Mouse (Mus musculus) NIH3T3 (cell line): ENCODE data around the gene Lrrfip2.

Source experiments
- DNase-seq: peaks from one replicate; pipeline ENCODE4 v3.0.0-alpha.2; 2012; ENCODE audit warnings: low read depth

The Lrrfip2 gene

DNA sequence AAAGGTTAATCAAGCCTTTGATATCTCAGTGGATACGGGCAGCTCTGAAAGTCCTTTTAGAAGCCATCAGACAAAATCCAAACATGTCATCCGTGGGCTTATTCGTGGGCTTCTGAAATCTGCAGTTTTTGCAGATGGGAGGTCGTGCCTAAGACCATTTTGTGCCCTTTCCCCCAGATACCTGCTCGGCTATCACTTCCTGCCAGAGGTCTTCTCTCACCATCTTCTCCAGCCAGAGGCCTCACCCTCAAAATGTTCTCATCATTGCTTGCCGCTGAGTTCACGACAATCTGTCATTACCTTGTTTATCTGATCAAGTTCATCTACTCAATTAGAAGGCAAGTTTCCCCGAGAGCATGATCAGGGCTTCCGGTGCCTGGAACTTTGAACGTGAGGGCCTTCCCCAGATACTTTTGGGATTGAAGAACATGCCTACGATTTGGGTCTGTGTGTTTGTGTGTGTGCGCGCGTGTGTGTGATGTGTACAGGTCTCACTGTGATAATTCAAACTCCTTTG lies at the start of gene Lrrfip2:
Lrrfip2 (plus strand) TSS at position 467 of the 517 bp plus-strand sequence.
- DNase-seq, result no peak

DNA sequence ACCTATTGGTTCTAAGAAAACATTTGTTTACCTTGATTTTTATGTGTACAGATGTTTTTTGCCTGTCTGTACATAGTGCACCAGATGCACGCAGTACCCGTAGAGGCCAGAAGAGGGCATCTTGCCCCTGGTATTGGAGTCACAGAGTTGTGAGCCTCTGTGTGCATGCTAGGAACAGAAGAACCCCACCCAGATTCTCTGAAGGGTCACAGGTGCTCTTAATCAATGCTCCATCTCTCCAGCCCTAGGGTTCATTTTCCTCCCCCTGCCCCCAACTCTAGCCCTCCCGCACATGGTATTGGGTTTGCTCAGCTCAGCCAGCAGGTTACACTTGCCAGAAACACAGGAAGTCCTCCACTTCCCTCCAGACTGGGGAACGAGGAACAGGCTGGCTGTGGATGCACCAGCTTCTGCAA lies 46.8 kb upstream of the Lrrfip2 start:
- DNase-seq, result peak; percentile 43

DNA sequence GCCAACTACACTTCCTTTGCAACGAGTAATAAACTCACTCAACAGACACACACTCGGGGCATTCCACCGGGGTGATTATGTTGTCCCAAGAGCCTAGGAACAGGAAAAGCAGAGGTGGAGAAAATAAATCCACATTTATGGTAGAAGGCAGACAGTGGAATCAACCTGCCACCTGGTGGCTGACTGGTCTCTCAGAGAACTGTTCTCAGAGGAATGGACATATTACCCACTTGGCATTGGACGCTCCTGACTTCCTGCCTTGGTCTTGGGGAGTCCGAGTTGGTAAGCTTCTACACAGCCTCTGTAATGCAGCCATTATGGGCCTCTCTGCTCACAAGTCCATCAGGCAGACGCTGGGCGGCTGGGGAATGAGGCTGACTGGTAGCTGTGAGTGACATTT lies 45.2 kb upstream of the Lrrfip2 start:
- DNase-seq, result peak; percentile 50

DNA sequence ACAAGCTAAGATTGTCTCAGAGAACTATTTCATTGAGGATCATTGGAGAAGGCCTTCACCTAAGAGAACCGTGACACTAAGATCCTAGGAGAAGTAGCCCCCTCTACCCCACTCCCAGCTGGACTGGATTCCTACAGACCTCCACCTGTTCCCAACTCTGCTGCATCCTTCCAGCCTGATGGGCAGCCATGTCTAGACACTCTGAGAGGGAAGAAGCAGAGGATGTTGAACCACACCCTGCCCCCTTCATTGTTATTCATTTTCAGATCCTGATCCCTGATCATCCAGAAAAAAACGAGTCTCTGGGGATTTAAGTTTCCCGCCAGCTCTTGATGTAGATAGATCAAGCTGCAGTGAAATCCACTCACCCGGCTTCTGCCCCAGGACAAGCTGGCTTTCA lies 44.4 kb upstream of the Lrrfip2 start:
- no peak for DNase-seq

DNA sequence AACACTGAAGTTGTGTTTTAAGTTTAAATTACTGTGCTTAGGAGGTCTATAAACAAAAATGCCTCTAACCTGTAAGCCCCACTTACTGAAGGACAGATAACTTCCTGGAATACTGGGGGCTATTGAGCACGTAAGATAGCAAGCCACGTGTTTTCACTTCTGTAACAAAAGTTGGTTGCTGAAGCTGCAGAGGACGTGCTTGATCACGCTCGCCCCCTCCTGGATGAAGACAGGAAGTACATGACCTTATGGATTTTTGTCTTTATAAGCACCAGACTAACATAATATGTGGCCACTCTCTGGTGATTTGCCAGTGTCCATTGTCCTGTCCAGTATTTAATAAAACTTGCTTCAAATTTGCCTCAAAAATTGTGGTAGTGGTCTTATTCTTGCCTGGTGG lies 39.6 kb upstream of the Lrrfip2 start:
- peak; percentile 30 for DNase-seq

DNA sequence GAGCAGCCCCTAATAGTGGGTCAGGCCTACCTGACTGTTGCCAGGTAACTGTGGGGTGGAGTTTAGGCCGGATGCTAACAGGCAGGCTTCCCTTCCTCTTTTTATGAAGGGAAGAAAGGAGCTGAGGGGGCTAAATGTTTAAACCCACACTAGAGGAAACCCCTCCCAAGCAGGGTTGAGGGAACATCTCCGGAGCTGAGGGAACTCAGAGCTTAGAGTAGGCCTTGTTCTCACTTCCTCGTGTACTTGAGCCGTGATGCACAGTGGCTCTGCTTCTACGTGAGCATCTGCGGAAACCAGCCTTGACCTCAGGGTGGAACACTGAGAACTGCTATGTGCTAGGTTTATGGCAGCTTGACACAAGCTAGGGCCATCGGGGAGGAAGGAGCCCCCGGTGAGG lies 36.6 kb upstream of the Lrrfip2 start:
- DNase-seq, result no peak

DNA sequence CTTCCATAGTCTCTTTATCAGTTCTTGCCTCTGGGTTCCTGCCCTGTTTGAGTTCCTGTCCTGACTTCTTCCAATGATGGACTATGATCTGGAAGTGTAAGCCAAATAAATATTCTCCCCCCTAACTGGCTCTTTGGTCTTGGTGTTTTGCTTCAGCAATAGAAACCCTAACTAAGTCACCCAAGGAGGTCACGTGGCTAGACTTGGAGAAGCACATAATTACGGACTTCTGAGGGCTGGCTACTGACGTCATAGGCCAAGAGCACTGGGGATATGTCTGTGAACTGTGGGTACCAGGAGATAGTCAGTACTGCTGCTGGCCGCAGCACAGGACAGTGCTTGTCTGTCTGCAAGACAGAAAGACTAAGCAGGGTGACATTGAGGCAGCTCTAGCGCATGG lies 35.6 kb upstream of the Lrrfip2 start:
- DNase-seq, result no peak

DNA sequence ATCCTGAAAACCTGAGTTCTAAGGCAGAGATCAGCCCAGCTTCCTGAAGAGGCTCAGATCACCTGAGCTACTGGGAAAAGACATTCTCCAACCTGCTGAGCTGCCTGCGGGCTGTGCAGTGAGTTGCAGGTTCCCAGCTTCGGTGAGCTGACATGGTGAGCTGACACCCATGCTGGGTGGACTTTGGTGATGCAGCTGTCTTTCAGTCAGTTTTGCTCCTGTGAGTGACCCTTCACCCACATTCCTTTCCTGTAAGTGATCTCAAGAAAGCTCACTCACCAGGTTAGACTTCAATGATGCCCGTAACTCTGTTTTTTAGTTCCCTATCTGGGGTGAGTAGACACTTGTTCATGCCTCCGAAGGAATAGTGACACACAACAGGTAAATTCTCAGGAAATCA lies 32.1 kb upstream of the Lrrfip2 start:
- no peak for DNase-seq

DNA sequence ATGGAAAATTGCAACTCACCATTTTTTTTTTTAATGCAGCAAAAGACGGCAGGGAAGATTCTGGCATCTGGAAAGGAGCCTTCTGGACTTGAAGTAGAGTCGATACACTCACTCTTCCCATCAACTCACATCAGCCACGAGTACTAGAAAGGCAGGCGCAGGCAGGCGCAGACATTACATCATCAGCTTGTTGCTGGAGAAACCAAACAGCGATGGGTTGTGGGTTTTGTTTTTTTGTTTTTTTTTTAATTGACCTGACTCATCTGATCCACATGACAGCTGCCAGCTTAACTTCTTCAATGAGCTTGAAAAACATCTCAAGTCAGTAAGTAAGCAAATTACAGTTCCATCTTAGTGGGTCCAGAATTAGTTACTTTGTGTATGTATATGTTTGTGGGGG lies 31.3 kb upstream of the Lrrfip2 start:
- no peak for DNase-seq

DNA sequence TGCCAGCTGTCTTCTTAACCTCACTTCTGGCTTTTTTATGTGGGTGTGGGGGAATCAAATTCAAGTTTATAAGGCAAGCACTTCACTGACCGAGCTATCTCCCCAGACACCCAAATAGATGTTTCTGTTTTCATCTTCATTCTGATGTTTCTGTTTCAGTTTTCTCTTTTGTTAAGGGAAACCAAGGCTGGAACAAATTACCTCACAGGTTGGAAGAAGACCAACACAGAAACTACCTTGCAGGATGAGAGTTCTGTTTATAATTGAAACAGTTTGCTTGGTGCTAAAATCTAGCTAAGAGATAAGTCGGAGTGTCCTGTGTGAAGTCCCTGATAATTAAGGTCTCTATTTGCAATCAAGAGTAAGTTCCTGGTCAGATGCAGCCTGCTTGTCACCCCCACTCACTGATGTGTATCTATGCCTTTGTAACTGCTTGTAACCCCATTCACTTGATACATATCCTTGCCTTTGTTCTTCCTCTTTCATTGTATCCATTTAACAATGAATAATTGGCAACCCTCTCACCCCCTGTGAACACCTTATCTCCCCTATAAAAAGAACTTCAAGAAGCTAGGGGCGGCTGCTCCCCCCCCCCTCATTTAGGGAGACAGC lies 30.3 kb upstream of the Lrrfip2 start:
- no peak for DNase-seq

DNA sequence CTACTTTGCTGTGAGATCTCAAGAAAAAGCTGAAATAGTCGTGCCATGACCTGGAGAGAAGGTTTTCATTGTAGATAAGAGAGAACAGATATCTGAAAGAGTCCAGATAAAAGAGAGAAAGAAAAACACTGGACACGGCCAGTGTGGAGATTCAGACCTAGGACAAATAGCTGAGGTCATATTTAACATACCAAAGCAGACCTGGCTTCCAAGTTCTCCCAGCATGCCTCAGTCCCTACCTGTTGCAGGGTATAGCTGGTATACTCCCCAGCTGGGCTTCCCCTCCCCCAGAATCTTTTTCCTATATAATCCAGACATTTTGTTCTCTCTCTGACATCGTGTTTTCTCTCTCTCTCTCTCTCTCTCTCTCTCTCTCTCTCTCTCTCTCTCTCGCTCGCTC lies 29.4 kb upstream of the Lrrfip2 start:
- no peak for DNase-seq

DNA sequence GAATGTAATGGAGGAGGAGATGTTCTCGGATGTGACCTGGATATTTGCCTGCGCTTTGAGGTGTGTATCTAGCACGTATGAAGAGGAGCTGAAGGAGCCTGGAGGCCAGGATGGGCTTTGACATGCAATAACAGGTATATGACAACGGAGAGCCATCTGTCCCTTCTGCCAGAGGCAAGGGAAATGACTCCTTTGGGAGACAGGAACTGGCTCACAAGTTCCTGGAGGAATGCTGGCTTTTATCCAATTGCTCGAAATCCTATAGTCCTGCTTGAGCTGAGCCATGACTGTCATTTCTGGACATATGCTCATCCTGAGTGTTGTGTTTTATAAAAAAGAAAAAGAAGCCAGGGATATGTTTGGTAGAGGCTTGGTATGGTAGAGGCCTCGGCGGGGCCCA lies 28.5 kb upstream of the Lrrfip2 start:
- DNase-seq, result no peak

DNA sequence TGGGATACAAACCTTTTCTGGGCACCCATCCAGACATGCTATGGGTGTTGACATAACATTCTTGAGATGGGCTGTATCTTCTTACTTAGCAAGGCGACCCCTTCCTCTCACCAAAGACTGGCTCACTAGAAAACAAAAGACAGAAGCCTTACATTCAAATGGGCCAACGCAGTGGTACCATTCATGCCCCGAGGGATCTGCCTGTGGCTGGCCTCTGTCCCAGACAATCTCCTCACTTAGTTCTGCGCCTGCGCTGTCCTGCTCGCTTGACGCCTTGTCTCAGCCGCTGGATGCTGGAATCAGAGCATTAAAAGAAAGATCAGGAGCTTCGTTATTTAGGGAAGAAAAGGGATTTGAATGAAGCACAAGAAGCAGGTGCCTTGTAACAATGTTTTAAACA lies 24.7 kb upstream of the Lrrfip2 start:
- no peak for DNase-seq

DNA sequence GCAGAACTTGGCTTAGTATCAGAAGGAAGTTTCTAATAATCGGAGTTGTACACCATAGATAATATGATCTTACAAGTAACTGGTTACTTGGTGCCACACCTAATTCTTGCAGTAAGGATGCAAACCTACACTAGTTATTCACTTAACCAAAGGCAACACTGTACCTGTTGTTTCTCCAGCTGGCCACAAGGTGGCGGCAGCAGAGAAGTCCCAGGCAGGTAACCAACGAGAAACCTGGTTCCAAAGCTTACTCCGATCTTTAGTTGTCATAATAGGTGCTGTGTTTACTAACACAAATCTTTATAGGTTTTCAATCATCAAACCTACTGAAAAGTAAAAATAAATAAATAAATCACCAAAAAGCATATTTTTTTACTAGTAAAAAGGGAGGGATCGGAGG lies 24.3 kb upstream of the Lrrfip2 start:
- DNase-seq, result peak; percentile 79

DNA sequence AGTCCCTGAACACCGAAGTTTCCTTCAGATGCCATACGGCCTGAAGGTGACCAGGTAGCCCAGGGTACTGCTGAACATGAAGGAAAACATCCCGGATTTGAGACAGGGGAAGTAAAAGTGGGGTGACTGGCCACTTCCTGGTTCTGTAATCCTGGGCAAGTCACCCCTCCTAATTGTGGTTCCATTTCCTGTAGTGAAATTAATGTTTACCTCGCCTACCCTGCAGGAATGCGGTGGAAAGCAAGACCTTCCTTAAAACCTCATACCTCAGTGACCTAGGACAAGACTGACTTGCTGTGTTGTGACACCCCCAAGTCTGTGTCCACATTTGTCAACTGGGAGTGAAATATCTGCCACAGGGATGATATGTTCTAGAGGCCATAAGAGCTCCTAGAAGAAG lies 22.8 kb upstream of the Lrrfip2 start:
- DNase-seq, result no peak

DNA sequence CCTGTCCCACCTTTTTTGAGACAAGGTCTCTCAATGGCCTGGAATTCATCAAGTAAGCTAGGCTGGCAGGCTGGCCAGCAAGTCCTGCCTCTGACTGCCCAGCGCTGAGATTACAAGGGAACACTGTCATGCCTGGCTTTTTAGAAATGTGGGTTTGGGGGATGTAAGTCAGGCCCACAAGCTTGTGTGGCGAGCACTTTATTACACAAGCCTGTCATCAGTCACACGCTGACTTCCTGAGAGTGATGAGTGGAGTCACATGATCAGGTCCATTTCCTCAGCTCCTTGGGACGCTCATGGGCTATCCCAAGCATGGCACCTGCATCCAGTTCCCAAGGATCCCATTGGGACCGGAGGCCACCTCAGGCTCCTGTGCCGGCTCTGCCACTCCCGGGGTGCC lies 21.7 kb upstream of the Lrrfip2 start:
- no peak for DNase-seq

DNA sequence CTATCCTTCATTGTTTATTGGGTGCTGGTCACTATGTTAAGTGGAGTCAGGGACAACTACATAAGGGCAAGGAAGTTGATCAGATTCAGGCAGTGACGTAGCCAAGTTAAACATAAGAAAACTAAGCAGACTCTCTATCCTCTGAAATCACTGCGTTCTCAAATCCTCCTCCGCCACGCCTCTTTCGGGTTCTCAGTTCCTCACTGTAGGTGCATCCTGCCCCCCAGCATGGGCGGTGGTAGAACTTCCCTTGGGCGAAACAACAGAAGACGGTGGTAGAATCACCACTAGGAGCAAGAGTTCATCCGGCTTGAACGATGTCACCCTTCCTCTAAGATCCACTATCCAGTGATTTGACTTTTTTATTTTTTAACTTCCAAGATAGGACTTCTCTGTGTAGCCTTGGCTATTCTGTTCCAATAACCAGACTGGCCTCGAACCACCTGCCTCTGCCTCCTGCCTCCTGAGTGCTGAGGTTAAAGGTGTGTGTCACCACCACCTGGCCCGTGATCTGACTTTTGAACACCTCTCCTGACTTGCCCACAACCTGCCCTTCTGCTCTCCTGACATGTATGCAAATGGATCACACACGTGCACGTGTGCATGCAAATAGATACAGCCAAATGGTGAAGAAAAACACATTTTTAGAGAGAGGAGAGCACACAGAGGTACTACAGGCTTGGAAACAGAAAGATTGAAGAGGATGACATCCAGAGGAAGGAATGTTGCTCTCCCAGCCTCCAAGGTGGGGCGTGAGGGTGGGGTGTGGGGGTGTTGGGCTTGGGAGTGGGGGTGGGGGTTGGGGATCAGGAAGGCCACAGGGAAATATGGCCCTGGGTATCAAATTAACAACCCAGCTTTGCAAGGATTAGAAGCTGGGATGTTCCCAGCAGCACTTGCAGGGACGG lies 20.7 kb upstream of the Lrrfip2 start:
- DNase-seq, result no peak

DNA sequence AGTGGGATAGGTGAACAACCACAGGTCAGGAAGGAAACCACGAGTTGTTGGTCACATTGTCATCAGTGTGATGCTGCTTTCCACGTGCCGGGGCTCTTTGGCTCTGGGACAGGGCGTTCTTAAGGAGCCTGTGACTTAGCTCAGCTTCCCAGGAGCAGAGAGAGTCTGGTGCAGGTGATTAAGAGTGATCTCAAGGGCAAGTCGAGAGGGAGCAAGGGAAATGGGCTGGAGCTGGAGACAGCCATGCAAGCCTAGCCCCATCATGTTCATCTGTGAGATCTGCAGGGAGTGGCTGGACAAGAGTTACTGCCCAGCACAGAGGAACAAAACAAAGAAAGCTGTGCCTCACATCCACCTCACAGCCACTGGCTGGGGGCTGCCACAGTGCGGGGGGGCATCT lies 19.8 kb upstream of the Lrrfip2 start:
- DNase-seq, result no peak

DNA sequence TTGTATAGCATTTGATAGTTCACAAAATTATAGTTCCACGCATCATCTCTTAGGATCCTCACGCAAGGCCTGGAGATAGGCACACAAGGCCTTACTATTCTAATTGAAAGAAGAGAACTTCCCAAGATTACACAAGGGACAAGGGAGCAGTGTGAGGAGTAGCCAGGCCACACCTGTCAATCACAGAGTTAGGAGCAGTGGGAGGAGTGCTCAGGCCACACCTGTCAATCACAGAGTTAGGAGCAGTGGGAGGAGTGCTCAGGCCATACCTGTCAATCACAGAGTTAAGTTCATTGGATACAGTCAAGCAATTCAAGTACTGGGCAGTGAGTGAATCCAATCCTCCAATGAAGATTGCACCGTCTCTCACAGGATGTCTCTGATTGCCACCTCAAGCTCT lies 17.0 kb upstream of the Lrrfip2 start:
- DNase-seq, result no peak

DNA sequence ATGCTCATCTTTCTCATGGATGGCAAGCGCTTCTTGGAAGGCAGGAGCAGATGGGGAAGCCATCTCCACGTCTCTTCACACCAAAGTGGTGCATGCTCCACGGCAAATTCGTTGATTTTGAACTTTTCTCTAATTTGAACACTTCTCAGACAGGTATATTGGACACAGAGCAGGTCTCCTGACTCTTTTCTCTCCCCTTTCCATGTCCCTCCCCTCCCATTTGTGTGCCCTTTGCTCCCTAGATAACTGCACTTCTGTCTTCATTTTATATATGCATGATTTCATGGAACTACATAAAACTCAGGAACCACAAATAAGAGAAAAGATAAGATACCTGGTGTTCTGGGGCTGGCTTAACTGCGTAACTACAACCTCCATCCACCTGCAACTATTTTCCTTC lies 14.1 kb upstream of the Lrrfip2 start:
- no peak for DNase-seq

DNA sequence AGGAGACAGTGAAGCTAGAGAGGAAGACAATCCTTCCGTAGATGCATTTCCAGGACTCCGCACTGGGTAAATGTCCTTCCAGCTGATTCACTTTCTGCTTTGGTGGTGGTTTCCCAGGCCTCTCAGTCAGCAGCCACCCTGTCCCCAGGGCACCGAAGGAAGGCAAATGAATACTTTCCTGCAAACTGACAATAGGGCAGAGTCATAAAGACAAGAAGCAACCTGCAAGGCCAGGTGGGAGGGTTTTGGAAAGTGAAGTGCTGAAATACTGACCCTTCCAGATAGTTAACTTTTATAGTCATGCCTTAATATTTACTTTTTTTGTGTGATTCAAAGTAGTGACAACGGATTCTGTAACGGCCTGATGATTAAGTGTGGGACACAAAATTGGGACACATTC lies 13.5 kb upstream of the Lrrfip2 start:
- no peak for DNase-seq

DNA sequence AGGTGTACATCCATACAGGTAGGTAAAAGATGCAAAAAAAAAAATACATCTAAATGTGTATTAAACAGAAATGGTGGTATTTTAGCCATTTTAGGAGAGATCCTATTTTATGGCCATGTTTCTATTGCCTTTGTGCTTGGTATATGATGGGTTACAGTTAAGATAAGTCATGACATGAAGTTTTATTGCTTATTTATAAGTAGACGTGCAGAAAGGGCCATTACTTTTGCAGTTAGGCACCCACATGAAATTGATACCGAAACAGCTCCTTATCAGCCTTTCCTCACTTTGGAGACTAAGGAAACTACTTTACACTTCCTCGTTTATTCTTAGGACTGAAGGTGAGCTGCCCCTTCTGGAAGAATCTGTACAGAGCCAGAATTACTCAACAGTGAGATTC lies 9.5 kb upstream of the Lrrfip2 start:
- no peak for DNase-seq

DNA sequence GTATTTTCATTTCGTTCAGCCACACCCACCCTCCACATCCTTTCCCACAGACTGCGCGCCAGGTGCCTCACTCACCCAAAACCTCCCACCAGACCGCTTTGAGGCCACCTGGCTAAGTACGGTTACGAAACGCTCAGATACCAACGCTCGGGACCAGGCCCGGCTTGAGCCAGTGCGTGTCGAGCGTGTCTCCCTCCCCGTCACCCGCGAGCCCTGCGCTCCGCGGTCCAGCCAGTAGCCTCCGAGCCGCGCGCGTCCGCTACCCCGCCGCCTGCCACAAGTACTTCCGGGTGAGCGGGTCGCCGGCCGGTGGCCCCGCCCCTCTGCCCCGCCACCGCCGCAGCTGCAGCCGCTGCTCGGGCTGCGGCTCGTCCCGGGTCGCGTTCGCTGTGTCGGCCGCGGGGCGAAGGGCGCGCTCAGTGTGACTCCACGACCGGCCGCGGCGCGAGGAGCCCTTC lies 431 bp downstream of the Lrrfip2 start:
- peak; percentile 81 for DNase-seq
